Mouse (Mus musculus): Measurements from ENCODE around the gene Gm20388. TPM values are rescaled to one million over a fixed set of nuclear protein-coding genes. Genes with fewer than 3 reads are reported as not detected.

The Gm20388 gene
- total and polyA plus RNA-seq, 2 experiments from 2014 or later = 51.3 TPM; not detected in 1

- no peaks in the 10 kb centered on the region for H3K4me1 ChIP-seq (ENCODE audit: insufficient read depth)
- no peak overlapping the region for H3K27ac ChIP-seq (ENCODE audit: low read depth, low read length)
- H3K9ac ChIP-seq = no peak overlapping the region
- no peaks in the 10 kb centered on the region for H3K9me3 ChIP-seq (ENCODE audit: low read length)
- no peak for DNase-seq
- H3K36me3 ChIP-seq (ENCODE audit: insufficient read depth) = no peaks in the 10 kb centered on the region
- no peak for ATAC-seq
- WGBS = 84% methylated on average over 16 of the region's 16 CpGs
- no peaks in the 10 kb centered on the region for H3K27me3 ChIP-seq (ENCODE audit: insufficient read depth, low read length)
- no peak overlapping the region for H3K4me3 ChIP-seq (ENCODE audit: low read depth, low read length)
- H3K4me2 ChIP-seq (ENCODE audit: low read depth) = no peak overlapping the region
- TF ChIP-seq CTCF (IDR thresholded peaks at IDR 0.05; ENCODE audit: low read depth) = no peak
Measured at GRCm38 (mm10) chr8:122511552-122511951, 2600.9 kb downstream of the Gm20388 start.

GRCm38 (mm10) chr8:122512392-122512791 is 2601.8 kb downstream of the Gm20388 start:
- no peak for DNase-seq
- no peak for TF ChIP-seq CTCF (IDR thresholded peaks at IDR 0.05; ENCODE audit: low read depth)
- Histone ChIP-seq H3K9me3 (ENCODE audit: low read length) (no peaks in the 10 kb centered on the region), H3K4me2 (ENCODE audit: low read depth) (no peak overlapping the region), H3K4me3 (ENCODE audit: low read depth, low read length) (no peak overlapping the region), H3K27me3 (ENCODE audit: insufficient read depth, low read length) (no peaks in the 10 kb centered on the region), H3K36me3 (ENCODE audit: insufficient read depth) (no peaks in the 10 kb centered on the region), H3K9ac (no peak overlapping the region), H3K27ac (ENCODE audit: low read depth, low read length) (no peak overlapping the region), H3K4me1 (ENCODE audit: insufficient read depth) (no peaks in the 10 kb centered on the region)
- WGBS = 81% methylated on average over 7 of the region's 7 CpGs
- no peak for ATAC-seq

GRCm38 (mm10) chr8:122515699-122516098 is 2605.1 kb downstream of the Gm20388 start:
- H3K4me2 ChIP-seq (ENCODE audit: low read depth) = no peak overlapping the region
- H3K36me3 ChIP-seq (ENCODE audit: insufficient read depth) = no peaks in the 10 kb centered on the region
- no peaks in the 10 kb centered on the region for H3K27me3 ChIP-seq (ENCODE audit: insufficient read depth, low read length)
- no peak for TF ChIP-seq CTCF (IDR thresholded peaks at IDR 0.05; ENCODE audit: low read depth)
- H3K4me1 ChIP-seq (ENCODE audit: insufficient read depth) = no peaks in the 10 kb centered on the region
- no peak for DNase-seq
- no peak overlapping the region for H3K27ac ChIP-seq (ENCODE audit: low read depth, low read length)
- no peaks in the 10 kb centered on the region for H3K9me3 ChIP-seq (ENCODE audit: low read length)
- 90% methylated on average over 14 of the region's 14 CpGs for WGBS
- no peak for ATAC-seq
- no peak overlapping the region for H3K4me3 ChIP-seq (ENCODE audit: low read depth, low read length)
- H3K9ac ChIP-seq = no peak overlapping the region

- Histone ChIP-seq H3K4me1 (ENCODE audit: insufficient read depth) (no peaks in the 10 kb centered on the region), H3K4me3 (ENCODE audit: low read depth, low read length) (no peak overlapping the region), H3K27me3 (ENCODE audit: insufficient read depth, low read length) (no peaks in the 10 kb centered on the region), H3K27ac (ENCODE audit: low read depth, low read length) (no peak overlapping the region), H3K36me3 (ENCODE audit: insufficient read depth) (no peaks in the 10 kb centered on the region), H3K9ac (no peak overlapping the region), H3K9me3 (ENCODE audit: low read length) (no peaks in the 10 kb centered on the region), H3K4me2 (ENCODE audit: low read depth) (no peak overlapping the region)
- ATAC-seq (no peak), DNase-seq (no peak)
- 42% methylated on average over 6 of the region's 6 CpGs for WGBS
- no peak for TF ChIP-seq CTCF (IDR thresholded peaks at IDR 0.05; ENCODE audit: low read depth)
Measured at GRCm38 (mm10) chr8:122517541-122518190, 2607.0 kb downstream of the Gm20388 start.

- no peak overlapping the region for H3K9ac ChIP-seq
- ATAC-seq (no peak), DNase-seq (no peak)
- no peaks in the 10 kb centered on the region for H3K27me3 ChIP-seq (ENCODE audit: insufficient read depth, low read length)
- H3K9me3 ChIP-seq (ENCODE audit: low read length) = no peaks in the 10 kb centered on the region
- H3K36me3 ChIP-seq (ENCODE audit: insufficient read depth) = no peaks in the 10 kb centered on the region
- no peak for TF ChIP-seq CTCF (IDR thresholded peaks at IDR 0.05; ENCODE audit: low read depth)
- no peak overlapping the region for H3K27ac ChIP-seq (ENCODE audit: low read depth, low read length)
- H3K4me3 ChIP-seq (ENCODE audit: low read depth, low read length) = no peak overlapping the region
- 0 out of 2 replicates have a peak, but pooled peaks cover 10% of the 10 kb centered on the region for H3K4me1 ChIP-seq (ENCODE audit: insufficient read depth)
- WGBS = 81% methylated on average over 11 of the region's 11 CpGs
- H3K4me2 ChIP-seq (ENCODE audit: low read depth) = no peak overlapping the region
Measured at GRCm38 (mm10) chr8:122520611-122521010, 2610.0 kb downstream of the Gm20388 start.

GRCm38 (mm10) chr8:122522796-122523651 is 2612.4 kb downstream of the Gm20388 start:
- Histone ChIP-seq H3K36me3 (ENCODE audit: insufficient read depth) (no peaks in the 10 kb centered on the region), H3K9me3 (ENCODE audit: low read length) (no peaks in the 10 kb centered on the region), H3K27ac (ENCODE audit: low read depth, low read length) (peak overlapping the region; percentile 54; the same call in 1 of the 2 replicates), H3K4me2 (ENCODE audit: low read depth) (no peak overlapping the region), H3K4me1 (ENCODE audit: insufficient read depth) (0 out of 2 replicates have a peak, but pooled peaks cover 10% of the 10 kb centered on the region), H3K4me3 (ENCODE audit: low read depth, low read length) (no peak overlapping the region), H3K9ac (no peak overlapping the region), H3K27me3 (ENCODE audit: insufficient read depth, low read length) (no peaks in the 10 kb centered on the region)
- TF ChIP-seq CTCF (IDR thresholded peaks at IDR 0.05; ENCODE audit: low read depth) = no peak
- DNase-seq (no peak), ATAC-seq (peak; percentile 25; the same call in 1 of the 2 replicates)
- 65% methylated on average over 14 of the region's 14 CpGs for whole genome bisulfite sequencing

All from forebrain, postnatal 0 days (tissue).